Mouse (Mus musculus): ENCODE measurements at regions not wholly inside any gene's neighbourhood (a gene's known extent, or its start where the extent isn't known, plus 50 kb on each side); places are given as distances from the start of the nearest gene placed in this dataset.

GRCm38 (mm10) chr1:76362106-76362505, 816.0 kb downstream of the Slc4a3 start:
- DNase-seq (ENCODE audit: low spot score), result no peak

GRCm38 (mm10) chr1:76373931-76374330, 827.9 kb downstream of the Slc4a3 start:
- DNase-seq (ENCODE audit: low spot score), result peak; percentile 43

GRCm38 (mm10) chr1:76378154-76378553, 832.1 kb downstream of the Slc4a3 start:
- no peak for DNase-seq (ENCODE audit: low spot score)

- DNase-seq (ENCODE audit: low spot score), result no peak
Observed at GRCm38 (mm10) chr1:76392536-76392935, 846.5 kb downstream of the Slc4a3 start.

GRCm38 (mm10) chr1:76394038-76394437, 848.0 kb downstream of the Slc4a3 start:
- DNase-seq (ENCODE audit: low spot score), result no peak

DNA sequence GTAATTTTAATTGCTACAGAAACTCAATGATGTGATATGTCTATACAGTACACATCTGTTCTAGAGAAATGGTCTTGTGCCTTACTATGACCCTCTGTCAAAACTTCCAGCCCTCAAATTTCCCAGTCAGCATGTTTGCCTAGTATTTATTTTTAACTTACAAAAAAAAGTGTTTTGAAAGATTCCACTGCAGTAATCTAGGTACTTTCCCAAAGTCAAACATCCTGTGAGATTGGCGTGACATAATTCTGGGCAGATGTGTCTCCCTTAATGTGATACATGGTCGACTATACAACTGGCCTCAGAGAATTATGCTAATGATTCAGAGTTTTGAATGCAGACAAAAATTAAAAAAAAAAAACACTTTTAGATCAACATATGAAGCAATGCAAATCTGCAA, 856.8 kb downstream of the Slc4a3 start:
- no peak for DNase-seq (ENCODE audit: low spot score)

- DNase-seq (ENCODE audit: low spot score), result no peak
Observed at GRCm38 (mm10) chr1:76404003-76404402, 857.9 kb downstream of the Slc4a3 start.

- no peak for DNase-seq (ENCODE audit: low spot score)
Observed at GRCm38 (mm10) chr1:76410813-76411212, 864.7 kb downstream of the Slc4a3 start.

DNA sequence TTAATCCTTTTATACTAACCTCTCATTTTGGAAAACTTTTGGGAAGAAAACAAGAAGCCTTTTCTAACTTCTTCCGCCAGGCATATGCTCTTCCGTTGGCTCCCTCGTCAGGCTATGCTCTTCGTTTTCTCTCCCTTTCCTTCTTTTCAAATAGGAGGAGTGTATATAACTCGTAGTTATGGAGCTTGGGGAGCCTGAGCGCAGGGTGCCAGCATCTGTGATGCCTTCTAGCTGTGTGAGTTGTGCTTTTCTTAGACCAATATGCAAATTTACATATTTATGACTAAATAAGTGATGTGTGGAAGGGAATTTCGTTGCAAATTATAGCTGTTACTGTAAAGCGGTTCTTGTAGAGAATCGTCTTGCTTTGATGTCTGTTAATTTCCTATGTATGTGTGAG, 874.5 kb downstream of the Slc4a3 start:
- no peak for DNase-seq (ENCODE audit: low spot score)

DNA sequence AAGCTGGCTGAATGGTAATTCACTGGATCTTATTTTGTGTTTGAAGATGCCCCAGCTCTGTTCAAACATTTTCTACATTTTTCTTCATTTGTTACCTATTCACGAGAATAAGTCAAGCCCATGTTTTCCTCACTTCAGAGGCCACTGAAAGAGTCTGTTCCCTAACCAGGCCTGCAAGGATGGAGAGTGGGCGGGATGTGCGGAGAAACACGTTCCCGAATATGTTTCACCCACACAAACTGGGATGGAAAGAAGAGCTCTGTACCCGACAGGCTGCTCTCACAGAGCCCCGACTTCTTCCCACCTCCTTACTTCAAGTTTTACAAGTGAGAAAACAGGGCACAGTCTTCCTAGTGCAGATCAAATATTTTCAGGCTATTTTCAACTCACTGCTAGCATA, 881.4 kb downstream of the Slc4a3 start:
- DNase-seq (ENCODE audit: low spot score), result no peak

DNA sequence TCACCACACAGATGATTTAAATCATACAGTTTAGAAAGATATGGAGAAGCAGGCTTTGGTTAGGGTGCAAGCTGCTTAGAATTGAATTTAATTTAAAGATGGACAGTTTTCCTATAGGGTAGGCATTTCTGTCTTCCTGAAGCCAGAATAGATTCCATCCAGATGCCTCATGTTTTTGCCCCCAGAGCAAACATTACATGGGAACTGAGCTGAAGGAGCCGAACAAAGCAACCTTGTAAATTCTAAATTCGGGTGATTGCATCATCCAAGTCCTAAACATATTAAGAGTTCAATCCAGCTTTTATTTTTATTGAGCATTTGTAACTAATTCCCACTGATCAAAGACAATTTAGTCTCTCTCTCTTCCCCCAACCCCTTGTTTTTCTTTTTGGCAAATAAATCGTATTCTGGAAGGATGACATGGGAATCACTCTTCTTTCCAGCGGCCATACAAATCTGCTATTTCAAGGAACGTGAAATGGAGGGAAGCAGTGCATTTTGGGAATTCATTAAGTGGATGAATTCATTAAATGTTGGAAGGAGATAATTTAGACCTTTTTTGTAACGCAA, 884.1 kb downstream of the Slc4a3 start:
- no peak for DNase-seq (ENCODE audit: low spot score)

GRCm38 (mm10) chr1:76433481-76433941, 887.4 kb downstream of the Slc4a3 start:
- DNase-seq (ENCODE audit: low spot score), result no peak

- no peak for DNase-seq (ENCODE audit: low spot score)
Observed at GRCm38 (mm10) chr1:76450539-76451214, 904.6 kb downstream of the Slc4a3 start.

DNA sequence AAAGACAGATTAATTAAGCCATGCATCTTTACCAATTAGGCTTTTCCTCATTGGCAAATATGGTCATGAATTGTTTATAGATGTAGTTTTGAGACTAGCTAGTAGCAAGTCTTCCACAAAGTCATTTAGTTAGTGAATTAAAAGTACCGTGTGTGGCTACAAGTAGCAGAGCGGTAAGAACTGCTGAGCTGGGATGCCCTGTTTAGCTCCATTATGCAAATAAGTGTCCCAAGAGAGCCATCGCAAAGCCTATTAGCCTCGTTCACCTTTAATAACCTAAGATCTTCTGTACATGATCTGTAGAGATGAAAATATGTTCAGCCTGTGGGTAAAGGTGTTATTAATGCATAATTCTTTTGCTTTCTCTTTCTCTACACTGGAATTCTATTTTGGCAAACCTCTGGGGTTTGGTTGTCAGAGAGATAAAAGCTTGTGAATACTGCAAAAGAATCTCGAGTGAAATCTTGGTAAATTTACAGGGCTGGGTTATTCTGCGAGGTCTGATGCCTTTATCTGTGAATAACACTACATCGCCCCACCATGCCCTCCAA, 907.2 kb downstream of the Slc4a3 start:
- DNase-seq (ENCODE audit: low spot score), result no peak

DNA sequence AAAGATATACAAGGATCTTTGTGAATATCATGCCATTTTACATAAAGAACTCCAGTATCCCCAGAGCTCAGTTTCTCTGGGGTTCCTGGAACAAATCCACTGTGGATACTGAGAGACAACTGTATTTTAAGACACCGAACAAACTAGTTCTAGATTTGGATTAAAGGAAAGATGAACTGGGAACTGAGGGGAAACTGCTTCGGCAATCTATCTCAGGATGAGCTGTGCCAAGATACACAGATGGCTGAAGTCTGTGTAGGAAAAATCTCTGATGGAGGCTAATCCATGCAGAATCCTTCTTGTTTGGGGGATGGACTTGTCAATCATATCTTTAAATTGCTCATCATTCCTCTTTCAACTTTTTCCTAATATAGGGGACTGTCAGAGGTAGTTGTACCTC, 920.5 kb downstream of the Slc4a3 start:
- no peak for DNase-seq (ENCODE audit: low spot score)

GRCm38 (mm10) chr1:76484193-76484592, 938.1 kb downstream of the Slc4a3 start:
- no peak for DNase-seq (ENCODE audit: low spot score)

- no peak for DNase-seq (ENCODE audit: low spot score)
Observed at GRCm38 (mm10) chr1:76487481-76487880, 941.4 kb downstream of the Slc4a3 start.

- DNase-seq (ENCODE audit: low spot score), result no peak
Observed at GRCm38 (mm10) chr1:76489681-76490492, 943.8 kb downstream of the Slc4a3 start.

DNA sequence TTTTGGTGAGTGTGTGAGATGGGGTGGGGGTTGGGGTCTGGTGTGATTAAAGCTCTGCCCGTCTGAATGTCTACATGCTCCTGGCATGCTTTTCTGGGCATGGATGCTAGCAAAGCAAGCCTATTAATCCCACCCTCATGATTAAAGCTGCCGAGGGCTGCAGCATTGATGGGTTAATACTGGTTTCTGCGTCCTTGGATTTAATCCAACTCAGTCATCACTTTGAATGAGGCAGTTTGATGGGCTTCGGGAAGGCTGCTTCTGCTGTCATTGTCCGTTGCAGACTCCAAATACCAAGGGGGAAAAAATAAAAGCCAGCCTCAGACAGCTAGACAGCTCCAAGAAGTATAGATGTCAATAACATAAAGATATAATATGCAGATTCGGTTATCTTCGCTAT, 944.7 kb downstream of the Slc4a3 start:
- DNase-seq (ENCODE audit: low spot score), result no peak

DNA sequence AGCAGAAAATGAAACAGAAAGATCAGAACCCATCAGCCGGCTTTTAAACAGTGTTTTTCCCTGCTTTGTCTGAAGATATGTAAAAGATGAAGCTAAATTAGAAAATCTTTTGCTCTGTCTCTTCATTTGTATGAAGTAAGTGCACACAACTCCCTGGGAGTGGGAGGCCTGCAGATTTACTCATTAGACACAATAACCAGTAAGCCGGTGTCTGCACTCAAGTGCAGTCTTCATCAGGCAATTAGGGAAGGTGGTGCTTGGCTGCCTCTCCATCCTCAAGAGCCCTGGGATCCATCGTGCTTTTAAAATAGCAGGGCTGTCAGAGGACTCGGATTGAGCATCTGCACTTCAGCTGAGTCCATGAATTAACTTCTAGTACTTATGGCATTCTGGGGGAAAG, 945.1 kb downstream of the Slc4a3 start:
- DNase-seq (ENCODE audit: low spot score), result no peak

GRCm38 (mm10) chr1:76505150-76505549, 959.1 kb downstream of the Slc4a3 start:
- DNase-seq (ENCODE audit: low spot score), result no peak

DNA sequence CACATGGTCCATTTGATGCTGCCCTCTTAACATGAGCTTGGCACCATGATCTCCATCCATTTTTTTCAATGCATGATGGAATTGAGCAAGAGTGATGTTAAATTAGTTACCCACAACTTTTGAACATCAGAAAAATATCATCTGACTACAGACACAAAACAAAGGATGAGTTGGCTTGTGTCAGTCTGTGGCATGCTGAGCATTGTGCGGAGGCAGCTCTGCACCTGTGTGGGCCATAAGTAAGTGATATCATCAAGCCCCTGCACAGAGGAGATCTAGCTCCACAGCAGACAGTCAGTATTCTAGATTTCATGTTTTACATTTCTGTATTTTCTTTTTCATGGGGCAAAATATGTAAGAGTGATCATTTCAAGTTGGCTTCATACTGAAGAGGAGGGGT, 962.8 kb downstream of the Slc4a3 start:
- DNase-seq (ENCODE audit: low spot score), result no peak

GRCm38 (mm10) chr1:76509486-76509885, 963.4 kb downstream of the Slc4a3 start:
- no peak for DNase-seq (ENCODE audit: low spot score)
